Mouse (Mus musculus): ENCODE results near the gene March2.

Gene March2

GRCm38 (mm10) chr17:33637038-33637437 is 81.4 kb downstream of the March2 start:
- in situ Hi-C loops (cut with MboI), result no loop called here

All from mature B cell (primary cell).